Mouse (Mus musculus) heart, postnatal 0 days (tissue): ENCODE measurements around the gene Nxf1.

Experiments used
- CTCF ChIP-seq: IDR thresholded peaks from 2 replicates; pipeline ENCODE4 v1.5.1; 2016; ENCODE audit warnings: antibody characterized with exemption, control low read depth, low read depth
- EP300 ChIP-seq: IDR thresholded peaks from 2 replicates; pipeline ENCODE4 v1.6.1; 2016; ENCODE audit warnings: antibody characterized with exemption, low read depth

DNA sequence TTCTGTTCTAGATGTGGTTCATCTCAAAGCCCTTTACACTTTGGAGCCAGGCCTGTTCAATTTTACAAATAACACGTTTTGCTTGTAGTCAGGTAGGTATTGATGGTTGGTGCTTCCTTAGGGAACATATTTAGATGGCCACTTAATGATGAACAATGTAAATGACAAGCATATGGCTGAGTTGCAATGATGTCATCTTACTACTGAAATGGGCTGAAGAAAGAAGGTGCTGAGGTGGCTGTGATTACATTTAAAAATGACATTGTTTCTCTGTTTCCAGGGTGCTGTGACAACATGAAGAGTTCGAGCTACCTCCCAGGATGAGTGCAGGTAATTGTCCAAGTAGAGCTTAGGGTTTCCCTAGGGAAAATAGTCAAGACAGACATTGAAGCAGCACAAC lies 32.5 kb upstream of the Nxf1 start:
- TF ChIP-seq CTCF (no peak), EP300 (no peak)
